Mouse (Mus musculus): Measurements from ENCODE around the gene Krtap19-2.

DNA sequence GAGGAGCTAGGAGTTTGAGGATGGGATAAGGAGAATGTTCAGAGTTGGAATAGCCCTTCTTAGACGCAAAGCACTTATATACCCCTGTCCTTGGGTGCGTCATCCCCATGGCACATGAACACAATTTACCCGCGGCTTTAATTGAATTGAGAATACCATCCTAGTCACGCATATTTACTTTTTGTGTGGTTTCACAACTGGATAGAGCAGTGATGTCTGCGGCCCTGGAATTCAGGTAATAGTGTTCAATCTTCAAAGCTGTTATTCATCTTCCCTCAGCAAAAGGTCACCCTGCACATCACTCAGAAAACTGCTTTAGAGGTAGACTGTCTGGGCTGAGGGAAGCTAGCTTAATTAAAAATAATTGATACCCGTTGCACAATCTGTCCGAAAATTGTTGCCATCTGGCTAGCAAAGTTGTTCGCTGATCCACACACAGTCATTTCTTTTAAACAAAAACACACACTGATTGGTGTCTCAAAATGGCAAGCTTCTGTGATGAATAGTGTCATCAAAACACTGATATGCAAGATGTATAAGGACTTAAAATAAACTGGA lies 47.9 kb downstream of the Krtap19-2 start, which contains the start of gene Krtap14:
- TF ChIP-seq CTCF (IDR thresholded peaks at IDR 0.05; ENCODE audit: low read depth) (no peak), EP300 (optimal IDR thresholded peaks at IDR 0.05) (no peak)

All from stomach, postnatal 0 days (tissue).